Comparison of ENCODE assay signal across 24 mouse cellular contexts in genomic region chr14:78464353-78464752, GRCm38 (mm10).
"Had no signal": no experiment of that assay in that cellular context is flagged by ENCODE, and none has a peak within 500 bp of the region (broad histone marks: within the 10 kb centered on the region; RNA-seq: fewer than 3 reads in every experiment).

No protein-coding gene starts in this region.

- H3K4me2 ChIP-seq: heart, embryonic 12.5 days; hindbrain, embryonic 12.5 days; hindbrain, embryonic 14.5 days; intestine, embryonic 15.5 days; limb, embryonic 12.5 days had no signal

- H3K4me3 ChIP-seq: heart, embryonic 10.5 days; heart, embryonic 12.5 days; hindbrain, embryonic 10.5 days; hindbrain, embryonic 12.5 days; intestine, embryonic 15.5 days; layer of hippocampus, adult 2 months; left cerebral cortex, adult 2 months; limb, embryonic 10.5 days; limb, embryonic 12.5 days had no signal

- ATAC-seq: forebrain, postnatal 0 days; hindbrain, embryonic 16.5 days; inflammation-experienced regulatory T-cells, adult 6 months; intestine, embryonic 15.5 days; intestine, postnatal 0 days had no signal

- H3K36me3 ChIP-seq: heart, embryonic 10.5 days; heart, embryonic 12.5 days; hindbrain, embryonic 10.5 days; hindbrain, embryonic 12.5 days; intestine, embryonic 15.5 days; limb, embryonic 10.5 days; limb, embryonic 12.5 days had no signal

- H3K27me3 ChIP-seq: heart, embryonic 12.5 days; hindbrain, embryonic 12.5 days; intestine, embryonic 15.5 days; limb, embryonic 12.5 days had no signal

- H3K9ac ChIP-seq: forebrain, postnatal 0 days; heart, embryonic 12.5 days; hindbrain, embryonic 12.5 days; hindbrain, embryonic 14.5 days; intestine, embryonic 15.5 days; limb, embryonic 12.5 days had no signal

- H3K4me1 ChIP-seq: heart, embryonic 10.5 days; heart, embryonic 12.5 days; hindbrain, embryonic 12.5 days; intestine, embryonic 15.5 days had no signal

- DNase-seq: forebrain, postnatal 0 days; gastrocnemius, postnatal 14 days; gastrocnemius, postnatal 36 days; heart, adult 18-20 months; heart, postnatal 10 days; heart, postnatal 4 days; kidney, adult 18-20 months; kidney, adult 8-10 months; kidney, postnatal 10 days; kidney, postnatal 25 days; kidney, postnatal 4 days had no signal

- H3K27ac ChIP-seq: heart, embryonic 10.5 days; hindbrain, embryonic 10.5 days; hindbrain, embryonic 12.5 days; hindbrain, embryonic 14.5 days; intestine, embryonic 15.5 days; layer of hippocampus, adult 2 months; left cerebral cortex, adult 2 months; limb, embryonic 10.5 days; limb, embryonic 12.5 days had no signal

- H3K9me3 ChIP-seq: heart, embryonic 10.5 days; heart, embryonic 12.5 days; hindbrain, embryonic 10.5 days; hindbrain, embryonic 12.5 days; intestine, embryonic 15.5 days; limb, embryonic 10.5 days; limb, embryonic 12.5 days had no signal
